Mouse (Mus musculus): ENCODE data around the gene Runx3. TPM values are rescaled to one million over a fixed set of nuclear protein-coding genes. Genes with fewer than 3 reads are reported as not detected.

Gene Runx3
- polyA plus RNA-seq, 1 experiment: not detected

GRCm38 (mm10) chr4:135108666-135109065 is 11.8 kb upstream of the Runx3 start:
- TF ChIP-seq POLR2A (IDR thresholded peaks at IDR 0.05; ENCODE audit: extremely low read depth, insufficient read depth, low read length) (no peak), CTCF (IDR thresholded peaks at IDR 0.05; ENCODE audit: extremely low read depth, insufficient read depth, low read length) (no peak)
- H3K4me3 ChIP-seq (ENCODE audit: insufficient read depth, low read length): no peak overlapping the region
- H3K4me1 ChIP-seq (ENCODE audit: control insufficient read depth, insufficient read depth, low read length): no peaks in the 10 kb centered on the region
- H3K27ac ChIP-seq (ENCODE audit: insufficient read depth, low read length): no peak overlapping the region

DNA sequence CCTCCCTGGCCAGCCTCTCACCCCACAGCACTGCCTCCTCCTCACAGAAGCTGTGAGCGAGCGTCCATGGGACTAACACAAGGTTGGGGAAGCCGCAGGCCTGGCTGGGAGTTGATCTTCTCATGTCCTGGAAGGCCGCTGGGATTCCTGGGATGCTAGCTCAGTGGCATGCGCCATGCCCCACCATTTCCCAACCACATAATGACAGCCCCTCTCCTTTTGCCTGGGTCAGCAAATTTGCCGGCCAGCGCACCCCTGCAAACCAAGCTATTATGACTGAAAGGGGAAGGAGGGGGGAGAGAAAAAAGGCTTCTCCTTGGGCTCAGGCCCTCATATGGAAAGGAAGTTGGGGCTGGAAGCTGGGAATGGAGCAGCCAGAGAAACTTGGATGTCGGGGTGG is 6.8 kb upstream of the Runx3 start:
- Histone ChIP-seq H3K4me3 (ENCODE audit: insufficient read depth, low read length) (no peak overlapping the region), H3K27ac (ENCODE audit: insufficient read depth, low read length) (no peak overlapping the region)
- TF ChIP-seq POLR2A (IDR thresholded peaks at IDR 0.05; ENCODE audit: extremely low read depth, insufficient read depth, low read length) (no peak), CTCF (IDR thresholded peaks at IDR 0.05; ENCODE audit: extremely low read depth, insufficient read depth, low read length) (no peak)

DNA sequence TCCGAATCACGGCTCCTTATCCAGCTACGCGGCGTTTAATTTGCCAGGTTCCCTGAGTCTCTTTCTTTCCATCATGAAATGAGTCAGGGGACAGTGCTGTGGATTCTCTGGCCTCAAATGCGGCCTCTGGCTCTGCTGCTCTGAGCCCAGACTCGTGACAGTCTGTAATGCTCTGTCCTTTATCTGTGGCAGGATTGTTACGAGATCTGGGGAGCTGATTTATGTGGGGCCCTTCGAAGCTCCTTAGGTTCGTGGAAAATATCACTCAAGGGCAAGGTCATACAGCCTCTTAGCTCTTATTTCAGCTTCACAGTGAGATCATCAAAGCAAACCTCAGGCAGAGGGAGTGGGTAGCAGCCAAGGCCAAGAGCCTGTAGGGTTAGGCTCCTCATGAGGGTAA is 6.2 kb upstream of the Runx3 start:
- no peaks in the 10 kb centered on the region for H3K4me1 ChIP-seq (ENCODE audit: control insufficient read depth, insufficient read depth, low read length)
- TF ChIP-seq CTCF (IDR thresholded peaks at IDR 0.05; ENCODE audit: extremely low read depth, insufficient read depth, low read length): no peak
- no peak for TF ChIP-seq POLR2A (IDR thresholded peaks at IDR 0.05; ENCODE audit: extremely low read depth, insufficient read depth, low read length)

More for the DNA sequence above, 6.8 kb upstream of the Runx3 start:
- no peaks in the 10 kb centered on the region for H3K4me1 ChIP-seq (ENCODE audit: control insufficient read depth, insufficient read depth, low read length)

GRCm38 (mm10) chr4:135115426-135116170 is 4.9 kb upstream of the Runx3 start:
- Histone ChIP-seq H3K4me3 (ENCODE audit: insufficient read depth, low read length) (no peak overlapping the region), H3K27ac (ENCODE audit: insufficient read depth, low read length) (no peak overlapping the region), H3K4me1 (ENCODE audit: control insufficient read depth, insufficient read depth, low read length) (no peaks in the 10 kb centered on the region)
- no peak for TF ChIP-seq POLR2A (IDR thresholded peaks at IDR 0.05; ENCODE audit: extremely low read depth, insufficient read depth, low read length)
- no peak for TF ChIP-seq CTCF (IDR thresholded peaks at IDR 0.05; ENCODE audit: extremely low read depth, insufficient read depth, low read length)

More for the DNA sequence above, 6.2 kb upstream of the Runx3 start:
- no peak overlapping the region for H3K4me3 ChIP-seq (ENCODE audit: insufficient read depth, low read length)
- H3K27ac ChIP-seq (ENCODE audit: insufficient read depth, low read length): no peak overlapping the region

- TF ChIP-seq POLR2A (IDR thresholded peaks at IDR 0.05; ENCODE audit: extremely low read depth, insufficient read depth, low read length) (no peak), CTCF (IDR thresholded peaks at IDR 0.05; ENCODE audit: extremely low read depth, insufficient read depth, low read length) (no peak)
- H3K4me1 ChIP-seq (ENCODE audit: control insufficient read depth, insufficient read depth, low read length): no peaks in the 10 kb centered on the region
- no peak overlapping the region for H3K27ac ChIP-seq (ENCODE audit: insufficient read depth, low read length)
- no peak overlapping the region for H3K4me3 ChIP-seq (ENCODE audit: insufficient read depth, low read length)
Observed at GRCm38 (mm10) chr4:135116391-135116790, 4.1 kb upstream of the Runx3 start.

DNA sequence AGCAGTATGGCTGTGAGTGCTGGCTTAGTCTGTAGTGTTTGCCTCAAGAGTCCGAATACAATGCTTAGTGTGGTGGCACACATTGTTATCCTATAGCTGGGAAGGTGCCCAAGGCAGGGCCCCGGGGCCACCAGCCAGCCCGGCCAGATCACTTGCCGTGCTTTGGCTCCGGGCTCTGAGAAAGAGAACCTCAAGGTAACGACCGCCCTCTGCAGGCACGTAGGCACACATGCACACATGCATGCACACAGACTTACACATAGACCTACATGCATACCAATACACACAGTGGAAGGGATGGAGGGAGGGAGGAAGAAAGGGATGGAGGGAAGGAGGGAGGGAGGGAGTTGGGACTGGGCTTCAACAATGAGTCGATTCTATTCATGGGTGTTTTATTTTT is 2.6 kb upstream of the Runx3 start:
- H3K27ac ChIP-seq (ENCODE audit: insufficient read depth, low read length): no peak overlapping the region
- TF ChIP-seq POLR2A (IDR thresholded peaks at IDR 0.05; ENCODE audit: extremely low read depth, insufficient read depth, low read length): no peak
- no peak for TF ChIP-seq CTCF (IDR thresholded peaks at IDR 0.05; ENCODE audit: extremely low read depth, insufficient read depth, low read length)
- no peaks in the 10 kb centered on the region for H3K4me1 ChIP-seq (ENCODE audit: control insufficient read depth, insufficient read depth, low read length)
- no peak overlapping the region for H3K4me3 ChIP-seq (ENCODE audit: insufficient read depth, low read length)

GRCm38 (mm10) chr4:135118855-135119474 is 1.5 kb upstream of the Runx3 start:
- TF ChIP-seq POLR2A (IDR thresholded peaks at IDR 0.05; ENCODE audit: extremely low read depth, insufficient read depth, low read length) (no peak), CTCF (IDR thresholded peaks at IDR 0.05; ENCODE audit: extremely low read depth, insufficient read depth, low read length) (no peak)
- no peak overlapping the region for H3K27ac ChIP-seq (ENCODE audit: insufficient read depth, low read length)
- no peaks in the 10 kb centered on the region for H3K4me1 ChIP-seq (ENCODE audit: control insufficient read depth, insufficient read depth, low read length)
- H3K4me3 ChIP-seq (ENCODE audit: insufficient read depth, low read length): no peak overlapping the region

DNA sequence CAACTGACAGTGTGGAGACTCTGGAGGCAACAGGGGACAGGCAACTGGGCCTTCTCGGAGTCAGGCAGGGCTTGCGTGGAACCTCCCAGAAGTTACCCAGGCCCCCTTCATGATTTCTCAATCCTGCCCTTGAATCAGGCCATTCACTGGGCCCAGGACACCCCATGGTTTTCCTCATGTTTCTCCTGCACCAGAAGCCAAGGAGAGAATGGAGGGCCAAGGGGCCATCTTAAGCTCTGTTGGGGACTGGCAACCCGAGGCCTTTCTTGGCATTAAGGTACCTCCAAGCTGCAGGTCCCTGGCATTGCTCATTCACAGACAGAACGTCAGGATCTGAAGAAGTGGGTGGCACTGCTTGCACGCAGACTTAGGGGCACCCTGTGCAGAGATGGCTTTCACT is 3.3 kb downstream of the Runx3 start:
- TF ChIP-seq CTCF (IDR thresholded peaks at IDR 0.05; ENCODE audit: extremely low read depth, insufficient read depth, low read length) (no peak), POLR2A (IDR thresholded peaks at IDR 0.05; ENCODE audit: extremely low read depth, insufficient read depth, low read length) (no peak)
- Histone ChIP-seq H3K27ac (ENCODE audit: insufficient read depth, low read length) (no peak overlapping the region), H3K4me1 (ENCODE audit: control insufficient read depth, insufficient read depth, low read length) (no peaks in the 10 kb centered on the region), H3K4me3 (ENCODE audit: insufficient read depth, low read length) (no peak overlapping the region)

- Histone ChIP-seq H3K27ac (ENCODE audit: insufficient read depth, low read length) (no peak overlapping the region), H3K4me3 (ENCODE audit: insufficient read depth, low read length) (no peak overlapping the region), H3K4me1 (ENCODE audit: control insufficient read depth, insufficient read depth, low read length) (no peaks in the 10 kb centered on the region)
- TF ChIP-seq CTCF (IDR thresholded peaks at IDR 0.05; ENCODE audit: extremely low read depth, insufficient read depth, low read length) (no peak), POLR2A (IDR thresholded peaks at IDR 0.05; ENCODE audit: extremely low read depth, insufficient read depth, low read length) (no peak)
Observed at GRCm38 (mm10) chr4:135124732-135125131, 4.3 kb downstream of the Runx3 start.

DNA sequence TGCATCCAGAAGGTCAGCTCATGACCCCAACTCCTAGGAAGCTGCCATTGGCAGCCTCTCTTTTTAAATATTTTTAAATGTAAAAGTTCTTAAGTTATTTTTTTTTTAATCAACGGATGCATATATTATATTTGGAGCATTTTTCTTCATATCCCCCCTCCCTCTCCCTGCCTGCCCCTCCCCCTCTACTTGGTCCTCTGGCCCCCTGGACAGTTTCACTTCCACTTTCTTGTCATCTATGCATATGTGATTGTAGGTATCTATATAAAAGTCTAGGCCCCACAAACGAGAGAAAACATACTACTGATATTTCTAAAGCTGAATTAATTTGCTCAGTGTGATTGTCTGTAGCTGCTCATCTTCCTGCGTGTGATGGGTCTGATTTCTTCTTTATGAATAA is 4.7 kb downstream of the Runx3 start:
- H3K4me3 ChIP-seq (ENCODE audit: insufficient read depth, low read length): no peak overlapping the region
- TF ChIP-seq POLR2A (IDR thresholded peaks at IDR 0.05; ENCODE audit: extremely low read depth, insufficient read depth, low read length): no peak
- TF ChIP-seq CTCF (IDR thresholded peaks at IDR 0.05; ENCODE audit: extremely low read depth, insufficient read depth, low read length): no peak
- H3K4me1 ChIP-seq (ENCODE audit: control insufficient read depth, insufficient read depth, low read length): no peaks in the 10 kb centered on the region
- no peak overlapping the region for H3K27ac ChIP-seq (ENCODE audit: insufficient read depth, low read length)

Data from cortical plate, adult 2 months (tissue).